Mouse (Mus musculus): ENCODE results near the gene Nr1h2.

Gene Nr1h2

DNA sequence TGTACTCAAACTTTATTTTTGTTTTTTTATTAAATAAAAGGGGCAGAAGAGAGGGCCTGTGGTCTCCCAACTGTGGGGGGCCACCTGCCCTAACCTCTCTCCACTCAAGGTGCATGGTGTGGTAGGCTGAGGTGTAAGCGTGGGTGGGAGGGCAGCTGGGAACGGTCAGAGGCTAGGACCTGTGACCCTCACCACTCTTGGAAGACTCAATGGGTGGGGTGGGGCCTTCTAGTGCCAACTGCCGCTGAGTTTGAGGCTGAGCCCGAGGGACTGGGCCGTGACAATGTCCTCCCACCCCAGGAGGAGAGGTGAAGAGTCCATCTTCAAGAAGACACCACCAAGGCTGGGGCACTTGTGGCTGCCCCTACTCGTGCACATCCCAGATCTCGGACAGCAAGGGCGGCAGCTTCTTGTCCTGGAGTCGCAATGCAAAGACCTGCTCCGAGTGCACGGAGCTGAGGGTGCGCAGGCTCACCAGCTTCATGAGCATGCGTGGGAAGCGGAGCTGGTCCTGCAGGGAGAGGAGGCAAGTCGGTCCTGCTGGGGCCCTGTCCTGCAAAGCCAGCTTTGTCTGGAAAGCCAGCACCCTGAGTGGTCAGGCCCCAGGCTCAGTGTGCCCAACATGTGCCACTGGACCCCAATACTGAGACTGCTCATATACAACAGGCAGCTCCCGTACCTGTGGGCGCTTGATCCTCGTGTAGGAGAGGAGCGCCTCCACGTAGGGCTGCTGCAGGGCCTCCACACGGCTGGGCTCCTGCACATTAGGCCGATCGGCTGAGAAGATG, 3.9 kb downstream of the Nr1h2 start:
- no peak for DNase-seq (ENCODE audit: low spot score)

DNA sequence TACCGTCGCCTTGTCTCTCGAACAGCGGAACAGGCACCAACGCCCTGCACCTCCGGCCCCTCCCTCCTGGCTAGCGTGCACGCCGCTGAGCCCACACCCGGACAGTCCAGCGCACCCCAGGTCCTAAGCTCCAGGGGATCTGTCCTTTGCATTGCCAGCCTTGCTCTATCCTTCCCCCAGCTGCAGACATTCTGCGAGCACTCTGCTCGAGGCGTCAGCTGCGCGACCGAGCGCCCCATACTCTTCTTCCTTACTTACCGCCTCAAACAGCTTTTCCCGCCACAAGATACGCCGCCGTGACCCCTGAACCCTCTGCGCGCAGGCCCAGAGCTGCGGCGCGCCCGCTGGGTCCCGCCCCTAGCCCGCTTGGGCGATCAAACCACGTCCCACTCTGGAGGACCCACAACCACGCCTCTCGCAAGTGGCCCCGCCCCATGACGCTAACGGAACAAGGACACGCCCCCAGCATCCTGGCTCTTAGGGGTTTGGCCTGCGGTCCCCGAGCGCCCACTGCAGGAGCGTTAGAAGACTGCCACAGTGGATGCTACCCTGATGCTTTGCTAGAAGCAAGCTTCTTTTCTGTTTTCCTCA, 5.2 kb downstream of the Nr1h2 start, which contains the start of gene Pold1:
Pold1 (minus strand) TSS at position 353 of the 591 bp plus-strand sequence.
- DNase-seq (ENCODE audit: low spot score) = peak; percentile 98

- DNase-seq (ENCODE audit: low spot score) = no peak
These were observed 6.0 kb downstream of the Nr1h2 start for GRCm38 (mm10) chr7:44547725-44548124.

DNA sequence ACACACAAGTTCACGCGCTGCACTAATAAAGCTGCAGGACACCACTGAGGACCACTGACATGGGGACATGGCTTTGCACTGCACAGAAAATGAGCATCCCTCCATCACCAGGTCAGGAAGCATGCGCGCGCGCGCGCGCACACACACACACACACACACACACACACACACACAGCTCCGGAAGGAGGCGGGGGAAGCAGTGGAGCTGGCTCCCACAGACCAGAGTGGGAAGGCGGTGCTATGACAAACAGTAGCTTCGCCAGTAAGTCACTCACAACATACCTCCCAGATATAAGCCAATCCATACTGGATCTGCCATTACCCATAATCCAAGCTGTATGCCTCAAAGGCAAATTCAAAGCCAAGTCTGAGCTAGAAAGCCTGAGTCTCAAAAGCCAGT, 6.7 kb downstream of the Nr1h2 start:
- DNase-seq (ENCODE audit: low spot score) = no peak

GRCm38 (mm10) chr7:44546274-44546673, 7.5 kb downstream of the Nr1h2 start:
- no peak for DNase-seq (ENCODE audit: low spot score)

- DNase-seq (ENCODE audit: low spot score) = no peak
These were observed 10.7 kb downstream of the Nr1h2 start for GRCm38 (mm10) chr7:44543071-44543470.

GRCm38 (mm10) chr7:44542555-44542954, 11.2 kb downstream of the Nr1h2 start:
- DNase-seq (ENCODE audit: low spot score) = no peak

- DNase-seq (ENCODE audit: low spot score) = no peak
These were observed 14.8 kb downstream of the Nr1h2 start for GRCm38 (mm10) chr7:44538756-44539624.

GRCm38 (mm10) chr7:44537496-44537895, 16.3 kb downstream of the Nr1h2 start:
- DNase-seq (ENCODE audit: low spot score) = no peak

DNA sequence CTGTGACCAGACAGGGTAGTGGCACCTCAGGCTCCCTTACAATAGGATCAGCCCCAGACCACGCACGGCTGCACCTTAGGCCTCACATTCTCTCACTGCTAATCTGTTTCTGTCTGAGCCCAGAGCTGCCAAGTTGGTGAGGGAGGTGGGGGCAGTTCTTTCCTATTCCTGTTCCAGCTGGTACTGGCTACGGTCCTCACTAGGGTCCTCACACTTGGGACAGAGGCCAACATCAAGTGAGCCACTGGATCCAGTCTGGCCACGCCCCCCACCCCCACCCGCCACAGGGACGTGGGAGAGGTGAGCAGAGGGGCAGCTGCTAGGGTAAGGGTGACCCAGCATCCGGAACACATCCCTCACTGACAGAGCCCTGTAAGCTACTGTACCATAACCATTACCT, 16.7 kb downstream of the Nr1h2 start:
- no peak for DNase-seq (ENCODE audit: low spot score)

- no peak for DNase-seq (ENCODE audit: low spot score)
These were observed 17.2 kb downstream of the Nr1h2 start for GRCm38 (mm10) chr7:44536590-44536968.

- no peak for DNase-seq (ENCODE audit: low spot score)
These were observed 17.8 kb downstream of the Nr1h2 start for GRCm38 (mm10) chr7:44535657-44536589.

DNA sequence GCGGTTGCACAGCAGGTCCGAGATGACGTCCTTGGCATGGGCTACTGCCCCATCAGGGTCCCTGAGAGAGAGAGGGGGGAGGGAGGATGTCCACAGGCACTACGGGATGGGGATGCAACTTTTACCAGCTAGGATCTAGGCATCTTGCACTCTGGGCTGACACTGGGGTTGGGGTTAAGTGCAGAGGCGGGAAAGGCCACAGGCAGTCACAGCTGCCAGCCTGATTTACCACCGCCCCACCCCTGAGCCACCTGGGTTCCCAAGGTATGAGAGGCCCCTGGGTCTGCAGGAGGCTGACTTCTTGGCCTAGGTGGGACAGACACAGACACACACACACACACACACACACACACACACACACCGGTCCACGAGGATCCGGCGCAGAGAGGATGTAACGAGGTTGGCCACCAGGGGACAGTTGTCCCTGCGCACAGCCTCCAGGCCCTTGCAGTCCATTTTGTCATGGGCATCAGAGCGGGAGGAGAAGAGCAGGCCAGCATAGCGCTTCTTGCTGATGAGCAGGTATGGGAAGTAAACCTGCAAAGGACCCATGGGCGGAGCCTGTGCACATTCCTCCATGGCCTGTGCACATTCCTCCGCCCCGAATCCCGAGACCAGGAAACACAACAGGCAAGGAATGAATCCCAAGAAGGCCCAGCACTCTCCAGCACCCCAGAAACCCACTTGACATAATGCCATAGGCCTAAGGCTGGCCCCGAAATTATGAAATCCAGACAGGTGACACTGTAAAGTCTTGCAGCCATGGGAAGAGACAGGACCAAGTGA, 18.9 kb downstream of the Nr1h2 start:
- no peak for DNase-seq (ENCODE audit: low spot score)

DNA sequence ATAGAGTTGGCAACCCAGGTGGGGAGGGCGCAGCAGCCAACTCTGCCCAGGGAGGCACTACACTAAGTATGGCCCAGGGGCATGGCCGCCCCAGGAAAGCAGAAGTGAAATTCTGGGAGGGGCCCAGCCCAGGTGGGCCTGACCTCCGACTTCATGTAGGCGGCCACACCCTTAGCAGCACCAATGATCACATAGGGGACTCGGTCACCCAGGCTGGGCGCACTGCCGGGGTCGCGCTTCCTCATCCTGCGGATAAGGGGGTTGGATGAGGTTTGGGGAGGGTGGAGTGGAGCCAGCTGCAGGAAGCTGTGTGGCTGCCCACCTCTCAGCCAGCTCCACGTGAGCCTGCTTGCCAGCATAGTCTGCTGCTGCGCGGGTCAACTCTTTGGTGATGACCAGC, 19.5 kb downstream of the Nr1h2 start:
- no peak for DNase-seq (ENCODE audit: low spot score)

DNA sequence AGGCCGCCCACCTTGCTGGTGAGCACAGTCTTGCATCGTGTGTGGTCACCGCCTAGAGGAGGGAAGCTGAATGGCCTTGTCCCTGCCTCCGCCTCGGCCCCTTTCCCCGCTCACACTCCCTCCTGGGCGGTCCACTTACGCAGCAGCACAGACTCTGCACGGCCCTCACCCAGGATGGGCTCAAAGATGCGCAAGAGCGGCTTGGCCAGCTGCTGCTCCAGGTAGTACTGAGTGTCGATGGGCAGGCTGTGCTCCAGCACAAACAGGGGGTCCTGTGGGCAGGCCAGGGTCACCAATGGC, 20.1 kb downstream of the Nr1h2 start:
- DNase-seq (ENCODE audit: low spot score) = no peak

DNA sequence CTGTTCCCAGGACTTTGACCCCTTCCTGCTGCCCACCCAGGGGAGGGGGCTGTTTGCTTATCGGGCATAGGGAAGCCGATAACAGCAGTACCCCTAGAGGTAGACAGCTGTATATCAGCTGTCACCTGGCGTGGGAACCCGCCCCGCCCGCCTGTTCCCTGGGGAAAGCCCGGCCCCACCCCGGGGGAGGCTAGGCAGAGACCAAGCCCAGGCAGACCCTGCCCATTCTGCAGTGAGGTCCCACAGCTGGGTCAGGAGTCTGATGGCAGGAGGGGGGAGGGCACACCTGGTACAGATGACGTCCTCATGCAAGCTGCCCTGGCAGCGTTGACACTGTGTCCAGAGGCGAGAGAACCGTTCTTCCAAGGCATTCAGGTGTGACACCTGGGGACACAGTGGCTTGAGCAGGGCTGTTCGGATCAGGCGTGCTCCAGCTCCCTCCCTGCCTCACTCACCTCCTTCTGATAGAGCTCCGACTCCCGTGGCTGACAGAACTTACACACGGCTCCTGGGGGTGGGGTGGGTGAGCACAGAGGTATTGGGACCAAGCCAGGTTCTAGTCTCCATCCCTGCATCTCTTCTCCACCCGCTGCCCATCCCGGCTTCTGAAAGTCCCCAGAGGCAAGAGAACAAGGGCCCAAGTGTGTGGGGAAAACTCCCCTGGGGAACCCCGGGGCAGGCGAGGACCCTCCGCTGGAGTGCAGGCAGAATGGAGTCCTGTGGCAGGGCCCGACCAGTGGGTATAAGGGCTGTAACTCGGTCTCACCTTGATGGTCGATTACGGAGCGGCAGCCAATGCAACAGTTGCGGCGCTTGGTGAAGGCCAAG, 20.6 kb downstream of the Nr1h2 start:
- DNase-seq (ENCODE audit: low spot score) = no peak

- no peak for DNase-seq (ENCODE audit: low spot score)
These were observed 21.6 kb downstream of the Nr1h2 start, which contains the start of gene Spib for GRCm38 (mm10) chr7:44531946-44532732. TSS of gene Spib (minus strand) at chr7:44532071.

DNA sequence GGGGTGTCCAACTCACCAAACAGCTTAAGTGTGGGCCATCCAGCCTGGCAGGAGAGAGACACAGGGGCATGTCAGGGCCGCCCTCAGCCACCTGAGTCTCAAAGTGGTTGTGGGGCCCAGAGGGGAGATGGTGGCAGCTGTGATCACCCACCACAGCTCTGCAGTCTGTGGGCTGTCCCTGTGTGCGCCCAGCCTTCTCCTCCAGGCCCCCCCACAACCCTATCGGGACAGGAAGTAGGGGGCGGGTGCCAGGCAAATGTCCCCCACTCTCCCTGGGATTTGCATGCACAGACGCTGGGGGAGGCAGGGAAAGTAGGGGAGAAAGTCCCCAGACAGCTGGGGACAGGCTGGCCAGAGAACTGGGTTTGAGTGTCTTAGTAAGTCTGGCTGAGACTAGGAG, 22.5 kb downstream of the Nr1h2 start:
- no peak for DNase-seq (ENCODE audit: low spot score)

- DNase-seq (ENCODE audit: low spot score) = no peak
These were observed 23.2 kb downstream of the Nr1h2 start for GRCm38 (mm10) chr7:44530507-44530906.
